Mouse (Mus musculus) lung, adult 2 months (tissue): ENCODE results near the gene Arid1b. TPM values are rescaled to one million over a fixed set of nuclear protein-coding genes. Genes with fewer than 3 reads are reported as not detected.

Experiments used
- DNase-seq: peaks from one replicate; pipeline ENCODE4 v3.0.0; 2022
- H3K4me1 ChIP-seq: fragments of 200-500 bp; 2 replicates; pipeline ENCODE4 v1.6.1; 2011; ENCODE audit warnings: low read length; ENCODE audit not compliant: control insufficient read depth, insufficient read depth
- H3K4me3 ChIP-seq: fragments of 200-500 bp; replicated peaks from 2 replicates; pipeline ENCODE3; 2011; ENCODE audit warnings: low read depth, mild to moderate bottlenecking, control low read depth, low read length; ENCODE audit errors: extremely low read depth
- CTCF ChIP-seq: fragments of 200-500 bp; IDR thresholded peaks from 2 replicates; pipeline ENCODE4 v1.5.1; 2011; ENCODE audit warnings: mild to moderate bottlenecking, low read length, control low read depth; ENCODE audit not compliant: insufficient read depth
- POLR2A ChIP-seq: fragments of 200-500 bp; IDR thresholded peaks from 2 replicates; pipeline ENCODE4 v1.6.1; 2011; ENCODE audit warnings: low read depth, mild to moderate bottlenecking, control low read depth, low read length, borderline replicate concordance; ENCODE audit errors: extremely low read depth
- WGBS: fragments of 180-500 bp; shearing (Covaris S2); methylation state at CpG from one replicate; pipeline ENCODE4 v1.1.7; 2018; 5-methylcytosine and 5-hydroxymethylcytosine counted together
- polyA plus RNA-seq: library from polyadenylated mRNA; depleted of rRNA; stranded (reverse); fragments of >200 nt; gene quantifications from 2 replicates; pipeline ENCODE4 v1.2.3, GENCODE M21; 2012

The Arid1b gene
- polyA plus RNA-seq, 1 experiment = 60.1 TPM

DNA sequence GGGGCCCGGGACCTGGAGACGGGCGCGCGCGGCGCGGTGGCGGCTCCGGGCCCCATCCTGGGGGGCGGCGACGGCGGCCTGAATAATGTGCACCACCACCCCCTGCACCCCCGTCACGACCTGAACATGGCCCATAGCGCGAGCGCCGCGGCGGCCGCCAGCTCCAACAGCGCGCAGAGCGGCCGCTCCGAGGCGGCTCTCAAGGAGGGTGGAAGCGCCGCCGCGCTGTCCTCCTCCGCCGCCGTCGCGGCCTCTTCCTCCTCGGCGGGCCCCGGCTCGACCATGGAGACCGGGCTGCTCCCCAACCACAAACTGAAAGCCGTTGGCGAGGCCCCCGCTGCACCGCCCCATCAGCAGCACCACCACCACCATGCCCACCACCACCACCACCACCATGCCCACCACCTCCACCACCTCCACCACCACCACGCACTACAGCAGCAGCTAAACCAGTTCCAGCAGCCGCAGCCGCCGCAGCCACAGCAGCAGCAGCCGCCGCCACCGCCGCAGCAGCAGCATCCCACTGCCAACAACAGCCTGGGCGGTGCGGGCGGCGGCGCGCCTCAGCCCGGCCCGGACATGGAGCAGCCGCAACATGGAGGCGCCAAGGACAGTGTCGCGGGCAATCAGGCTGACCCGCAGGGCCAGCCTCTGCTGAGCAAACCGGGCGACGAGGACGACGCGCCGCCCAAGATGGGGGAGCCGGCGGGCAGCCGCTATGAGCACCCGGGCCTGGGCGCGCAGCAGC, 855 bp downstream of the Arid1b start:
- H3K4me3 ChIP-seq = peak overlapping the region; percentile 87
- TF ChIP-seq POLR2A (no peak), CTCF (no peak)
- peaks cover 4% of the 10 kb centered on the region; the same call in 1 of the 2 replicates for H3K4me1 ChIP-seq
- WGBS = under 1% methylated on average over 76 of the region's 81 CpGs
- DNase-seq = peak; percentile 77

- DNase-seq = peak; percentile 79
- Histone ChIP-seq H3K4me1 (peaks cover 4% of the 10 kb centered on the region), H3K4me3 (peak overlapping the region; percentile 87)
- WGBS = under 1% methylated on average over 42 of the region's 56 CpGs
- TF ChIP-seq POLR2A = peak; percentile 51; the same call in 1 of the 2 replicates
- TF ChIP-seq CTCF = no peak
These were observed 1.5 kb downstream of the Arid1b start for GRCm38 (mm10) chr17:4995561-4996051.

- TF ChIP-seq POLR2A (no peak), CTCF (no peak)
- peak; percentile 71 for DNase-seq
- peak overlapping the region; percentile 87 for H3K4me3 ChIP-seq
- peaks cover 7% of the 10 kb centered on the region for H3K4me1 ChIP-seq
- under 1% methylated on average over 95 of the region's 95 CpGs for WGBS
These were observed 2.1 kb downstream of the Arid1b start for GRCm38 (mm10) chr17:4996121-4996813.

DNA sequence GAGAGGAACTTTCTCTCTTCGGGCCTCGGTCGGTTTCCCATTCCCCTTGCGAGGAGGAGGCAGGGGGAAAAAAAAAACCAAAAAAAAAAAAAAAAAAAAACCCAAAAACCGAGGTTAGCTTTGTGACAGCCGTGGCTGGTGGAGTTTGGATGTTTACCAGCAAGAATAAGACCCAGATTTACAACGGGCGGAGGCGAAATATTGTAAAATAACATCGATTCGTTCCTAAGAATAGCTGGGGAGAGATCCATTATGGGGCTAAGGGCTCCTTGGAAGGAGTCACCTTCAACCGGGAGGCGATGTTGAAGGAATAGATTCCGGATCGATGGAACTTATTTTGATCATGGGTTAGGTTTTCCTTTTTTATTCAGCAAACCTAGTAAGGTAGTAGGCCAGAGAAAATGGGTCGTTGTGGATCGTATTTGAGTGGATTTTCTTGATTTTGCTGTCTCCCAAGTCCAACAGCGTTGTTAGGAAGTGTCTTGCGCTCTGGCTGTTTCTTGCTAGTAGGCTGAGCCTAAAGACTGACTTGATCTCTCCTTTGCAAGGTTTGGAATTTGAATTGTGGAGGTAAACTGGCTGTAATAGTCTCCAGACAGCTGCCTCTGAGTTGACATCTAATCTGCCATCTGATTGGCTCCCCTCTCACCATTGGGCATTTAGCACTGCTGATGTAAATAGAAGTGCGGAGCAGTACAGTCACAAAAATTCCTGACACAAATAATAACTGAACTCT, 2.9 kb downstream of the Arid1b start:
- WGBS = under 1% methylated on average over 20 of the region's 20 CpGs
- Histone ChIP-seq H3K4me1 (peaks cover 10% of the 10 kb centered on the region), H3K4me3 (peak overlapping the region; percentile 87)
- no peak for DNase-seq
- TF ChIP-seq POLR2A = no peak

GRCm38 (mm10) chr17:4997968-4998367, 3.8 kb downstream of the Arid1b start:
- 41% methylated on average over 3 of the region's 3 CpGs for WGBS
- peaks cover 10% of the 10 kb centered on the region for H3K4me1 ChIP-seq
- no peak for DNase-seq
- no peak overlapping the region for H3K4me3 ChIP-seq
- TF ChIP-seq POLR2A = no peak
- no peak for TF ChIP-seq CTCF

DNA sequence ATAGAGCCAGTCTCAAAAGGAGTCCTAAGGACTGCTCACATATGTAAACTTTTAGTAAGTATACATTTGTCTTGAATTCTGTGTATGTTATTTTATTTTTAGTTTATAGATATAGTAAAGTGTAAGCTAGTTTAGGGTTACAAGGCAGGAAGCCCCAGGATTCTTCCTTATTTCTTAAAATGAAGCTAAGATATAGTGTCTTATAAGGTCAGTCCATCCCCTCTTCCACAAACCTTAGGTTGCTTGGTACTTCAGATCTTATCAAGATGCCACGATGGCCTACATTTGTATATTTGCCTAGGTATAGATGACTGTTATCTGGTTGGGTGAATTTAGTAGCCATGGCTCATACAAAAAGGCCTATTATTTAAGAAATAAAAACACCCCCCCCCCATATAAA, 5.1 kb downstream of the Arid1b start:
- Histone ChIP-seq H3K4me3 (no peak overlapping the region), H3K4me1 (peaks cover 15% of the 10 kb centered on the region)
- DNase-seq = no peak
- no peak for TF ChIP-seq CTCF
- TF ChIP-seq POLR2A = no peak
- WGBS = 47% methylated on average over 1 of the region's 1 CpGs

DNA sequence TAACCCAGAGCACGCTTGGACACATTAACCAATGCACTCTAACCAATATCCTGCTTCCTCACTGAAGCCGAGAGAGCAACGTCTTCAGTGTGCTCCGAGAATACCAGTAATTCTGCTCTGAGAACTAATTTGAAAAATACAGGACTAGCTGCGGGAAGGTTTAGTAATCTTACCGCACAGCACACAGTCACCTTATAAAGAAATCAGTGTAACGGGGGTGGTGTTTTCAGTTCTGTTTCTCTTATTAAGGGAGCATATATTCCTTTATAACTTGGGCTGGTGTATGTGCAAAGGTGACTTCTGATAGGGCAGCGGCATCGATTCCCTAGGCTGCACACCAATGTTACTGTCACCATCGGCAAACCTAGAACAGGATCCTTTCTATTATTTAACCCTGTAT, 5.9 kb downstream of the Arid1b start:
- no peak overlapping the region for H3K4me3 ChIP-seq
- no peak for TF ChIP-seq CTCF
- no peak for TF ChIP-seq POLR2A
- H3K4me1 ChIP-seq = peaks cover 16% of the 10 kb centered on the region
- no peak for DNase-seq
- 48% methylated on average over 10 of the region's 10 CpGs for WGBS

DNA sequence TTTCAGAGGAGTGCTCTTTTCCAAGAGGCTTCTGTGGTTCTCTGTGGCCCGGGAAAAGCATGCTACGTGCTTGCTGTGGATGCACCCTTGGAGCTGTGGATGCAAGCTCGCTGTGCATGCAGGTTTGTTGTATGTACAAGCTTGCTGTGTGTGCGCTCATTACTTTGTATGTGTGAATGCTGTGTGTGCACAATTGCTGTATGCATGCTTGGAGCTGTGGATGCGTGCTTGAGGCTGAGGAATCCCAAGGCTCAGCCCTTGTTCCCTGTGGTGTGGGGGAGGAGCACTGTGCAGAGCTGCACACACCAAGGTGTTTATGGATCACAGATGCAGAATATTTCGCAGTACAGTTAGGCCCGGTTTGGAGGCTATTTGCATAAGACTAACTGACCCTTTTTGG, 6.7 kb downstream of the Arid1b start:
- TF ChIP-seq POLR2A = no peak
- TF ChIP-seq CTCF = no peak
- WGBS = 61% methylated on average over 7 of the region's 7 CpGs
- no peak for DNase-seq
- no peak overlapping the region for H3K4me3 ChIP-seq
- peaks cover 16% of the 10 kb centered on the region for H3K4me1 ChIP-seq

GRCm38 (mm10) chr17:5001531-5002131, 7.5 kb downstream of the Arid1b start:
- DNase-seq = no peak

More at GRCm38 (mm10) chr17:5001531-5002131, 7.5 kb downstream of the Arid1b start:
- Histone ChIP-seq H3K4me3 (no peak overlapping the region), H3K4me1 (peaks cover 19% of the 10 kb centered on the region)
- no peak for TF ChIP-seq POLR2A
- no peak for TF ChIP-seq CTCF
- 24% methylated on average over 9 of the region's 9 CpGs for WGBS
